Mouse (Mus musculus) forebrain, embryonic 11.5 days (tissue): ENCODE results near the gene Btbd3. TPM values are rescaled to one million over a fixed set of nuclear protein-coding genes. Genes with fewer than 3 reads are reported as not detected.
A peak's percentile ranks its signal among the peaks of the same experiment; 100 is the strongest.

Source experiments
- ATAC-seq: fragments of 200-750 bp; cut with Nextera tagmentation; replicated peaks from 2 replicates; pipeline ENCODE4 v1.8.0; 2017; ENCODE audit warnings: moderate TSS enrichment; ENCODE audit not compliant: low FRiP score
- DNase-seq: peaks from one replicate; pipeline ENCODE4 v3.0.0-alpha.2; 2017; ENCODE audit warnings: low spot score
- H3K27ac ChIP-seq: fragments of 300-500 bp; sonication (generic); 2 replicates; pipeline ENCODE4 v1.5.1; 2014; ENCODE audit warnings: low read depth, low read length
- H3K27me3 ChIP-seq: fragments of 300-500 bp; sonication (generic); 2 replicates; pipeline ENCODE4 v1.6.1; 2014; ENCODE audit warnings: mild to moderate bottlenecking, low read length, mixed read lengths; ENCODE audit not compliant: control insufficient read depth, insufficient read depth
- H3K36me3 ChIP-seq: fragments of 300-500 bp; sonication (generic); 2 replicates; pipeline ENCODE4 v1.6.1; 2014; ENCODE audit warnings: mild to moderate bottlenecking, low read length, moderate library complexity, mixed read lengths; ENCODE audit not compliant: control insufficient read depth, insufficient read depth
- H3K4me1 ChIP-seq: fragments of 300-500 bp; sonication (generic); replicated peaks from 2 replicates; pipeline ENCODE4 v1.6.1; 2014; ENCODE audit warnings: low read length, mixed read lengths; ENCODE audit not compliant: control insufficient read depth, insufficient read depth
- H3K4me2 ChIP-seq: fragments of 300-500 bp; sonication (generic); 2 replicates; pipeline ENCODE4 v1.6.1; 2014; ENCODE audit warnings: low read depth, mild to moderate bottlenecking, low read length, moderate library complexity, mixed read lengths; ENCODE audit not compliant: severe bottlenecking
- H3K4me3 ChIP-seq: fragments of 300-500 bp; sonication (generic); 2 replicates; pipeline ENCODE4 v1.5.1; 2014; ENCODE audit warnings: low read depth, low read length
- H3K9ac ChIP-seq: fragments of 300-500 bp; sonication (generic); 2 replicates; pipeline ENCODE4 v1.6.1; 2014; ENCODE audit warnings: low read length
- H3K9me3 ChIP-seq: fragments of 300-500 bp; sonication (generic); 2 replicates; pipeline ENCODE4 v1.6.1; 2016; ENCODE audit warnings: low read length, mixed read lengths; ENCODE audit not compliant: control insufficient read depth
- WGBS: fragments of 180-500 bp; shearing (Covaris S2); extraction: QIAGEN DNeasy Blood & Tissue Kit; methylation state at CpG from one replicate; pipeline ENCODE4 v1.1.7; 2014; 5-methylcytosine and 5-hydroxymethylcytosine counted together
- polyA plus RNA-seq: library from polyadenylated mRNA; unstranded; fragments of >200 nt; fragmentation: Nextera tagmentation; extraction: Ambion mirVana; gene quantifications from 2 replicates; pipeline ENCODE4 v1.2.1, GENCODE M21; 2014

Btbd3 gene
- 14.4 and 14.9 TPM in 2 replicates for polyA plus RNA-seq

- peak; percentile 99 for ATAC-seq
- H3K9me3 ChIP-seq: no peaks in the 10 kb centered on the region
- peak within 1 kb of the TSS; percentile 74 for H3K27ac ChIP-seq
- H3K4me3 ChIP-seq: peak within 1 kb of the TSS; percentile 89
- H3K9ac ChIP-seq: peak within 1 kb of the TSS; percentile 90
- no peaks in the 10 kb centered on the region for H3K36me3 ChIP-seq
- WGBS: under 1% methylated on average over 31 of the region's 39 CpGs
- peak; percentile 95 for DNase-seq
- no peaks in the 10 kb centered on the region for H3K4me1 ChIP-seq
- H3K27me3 ChIP-seq: no peaks in the 10 kb centered on the region
- peak within 1 kb of the TSS; percentile 77 for H3K4me2 ChIP-seq
Measured at GRCm38 (mm10) chr2:138256411-138256810, at the start of gene Btbd3. Gene Btbd3 (plus strand): TSS chr2:138256565.

GRCm38 (mm10) chr2:138215561-138215960, 40.8 kb upstream of the Btbd3 start:
- Histone ChIP-seq H3K27ac (no peak overlapping the region), H3K36me3 (no peaks in the 10 kb centered on the region), H3K27me3 (no peaks in the 10 kb centered on the region), H3K9ac (no peak overlapping the region), H3K9me3 (no peaks in the 10 kb centered on the region), H3K4me1 (no peaks in the 10 kb centered on the region), H3K4me2 (no peak overlapping the region), H3K4me3 (no peak overlapping the region)
- ATAC-seq: no peak
- DNase-seq: no peak
- WGBS: 62% methylated on average over 2 of the region's 2 CpGs

- H3K36me3 ChIP-seq: no peaks in the 10 kb centered on the region
- DNase-seq (no peak), ATAC-seq (no peak)
- H3K27ac ChIP-seq: no peak overlapping the region
- H3K27me3 ChIP-seq: no peaks in the 10 kb centered on the region
- 95% methylated on average over 1 of the region's 1 CpGs for WGBS
- no peaks in the 10 kb centered on the region for H3K9me3 ChIP-seq
- H3K4me1 ChIP-seq: no peaks in the 10 kb centered on the region
- H3K9ac ChIP-seq: no peak overlapping the region
- H3K4me2 ChIP-seq: no peak overlapping the region
- H3K4me3 ChIP-seq: no peak overlapping the region
Measured at GRCm38 (mm10) chr2:138220269-138220668, 36.1 kb upstream of the Btbd3 start.

- 86% methylated on average over 5 of the region's 5 CpGs for WGBS
- ATAC-seq: no peak
Measured at GRCm38 (mm10) chr2:138232247-138232646, 24.1 kb upstream of the Btbd3 start.

GRCm38 (mm10) chr2:138236149-138236548, 20.2 kb upstream of the Btbd3 start:
- Histone ChIP-seq H3K4me3 (no peak overlapping the region), H3K4me2 (no peak overlapping the region), H3K4me1 (no peaks in the 10 kb centered on the region), H3K27ac (no peak overlapping the region), H3K9ac (no peak overlapping the region), H3K36me3 (no peaks in the 10 kb centered on the region), H3K27me3 (no peaks in the 10 kb centered on the region), H3K9me3 (no peaks in the 10 kb centered on the region)
- 94% methylated on average over 2 of the region's 2 CpGs for WGBS
- DNase-seq (no peak), ATAC-seq (no peak)

More at GRCm38 (mm10) chr2:138232247-138232646, 24.1 kb upstream of the Btbd3 start:
- no peak overlapping the region for H3K9ac ChIP-seq
- H3K9me3 ChIP-seq: no peaks in the 10 kb centered on the region
- DNase-seq: no peak
- no peak overlapping the region for H3K27ac ChIP-seq
- no peaks in the 10 kb centered on the region for H3K36me3 ChIP-seq
- no peak overlapping the region for H3K4me2 ChIP-seq
- no peak overlapping the region for H3K4me3 ChIP-seq
- H3K27me3 ChIP-seq: no peaks in the 10 kb centered on the region
- no peaks in the 10 kb centered on the region for H3K4me1 ChIP-seq

GRCm38 (mm10) chr2:138242452-138242851, 13.9 kb upstream of the Btbd3 start:
- Histone ChIP-seq H3K4me3 (no peak overlapping the region), H3K9ac (no peak overlapping the region), H3K4me1 (no peaks in the 10 kb centered on the region), H3K27me3 (no peaks in the 10 kb centered on the region), H3K4me2 (no peak overlapping the region), H3K9me3 (no peaks in the 10 kb centered on the region), H3K27ac (no peak overlapping the region), H3K36me3 (no peaks in the 10 kb centered on the region)
- no peak for ATAC-seq
- no peak for DNase-seq
- 80% methylated on average over 5 of the region's 5 CpGs for WGBS

- H3K4me2 ChIP-seq: no peak overlapping the region
- H3K27ac ChIP-seq: no peak overlapping the region
- DNase-seq (no peak), ATAC-seq (no peak)
- 77% methylated on average over 2 of the region's 2 CpGs for WGBS
- H3K4me3 ChIP-seq: no peak overlapping the region
- H3K9me3 ChIP-seq: no peaks in the 10 kb centered on the region
- H3K36me3 ChIP-seq: no peaks in the 10 kb centered on the region
- H3K9ac ChIP-seq: no peak overlapping the region
- no peaks in the 10 kb centered on the region for H3K4me1 ChIP-seq
- no peaks in the 10 kb centered on the region for H3K27me3 ChIP-seq
Measured at GRCm38 (mm10) chr2:138245631-138246289, 10.6 kb upstream of the Btbd3 start.

- no peak overlapping the region for H3K27ac ChIP-seq
- ATAC-seq: no peak
- no peak overlapping the region for H3K4me2 ChIP-seq
- H3K27me3 ChIP-seq: no peaks in the 10 kb centered on the region
- no peak for DNase-seq
- H3K4me1 ChIP-seq: no peaks in the 10 kb centered on the region
- 83% methylated on average over 2 of the region's 2 CpGs for WGBS
- no peak overlapping the region for H3K4me3 ChIP-seq
- no peaks in the 10 kb centered on the region for H3K36me3 ChIP-seq
- no peak overlapping the region for H3K9ac ChIP-seq
- no peaks in the 10 kb centered on the region for H3K9me3 ChIP-seq
Measured at GRCm38 (mm10) chr2:138247986-138248385, 8.4 kb upstream of the Btbd3 start.

GRCm38 (mm10) chr2:138256851-138257471, 596 bp downstream of the Btbd3 start:
- Histone ChIP-seq H3K9ac (peak overlapping the region; percentile 90), H3K4me1 (no peaks in the 10 kb centered on the region), H3K4me2 (peak overlapping the region; percentile 77), H3K27ac (peak overlapping the region; percentile 74), H3K4me3 (peak overlapping the region; percentile 89), H3K27me3 (no peaks in the 10 kb centered on the region), H3K9me3 (no peaks in the 10 kb centered on the region), H3K36me3 (no peaks in the 10 kb centered on the region)
- WGBS: under 1% methylated on average over 44 of the region's 51 CpGs
- DNase-seq: no peak
- ATAC-seq: peak; percentile 74
